Mouse (Mus musculus) erythroblast, embryonic 14.5 days (primary cell): ENCODE results near the gene Olfr1294.

Source experiments
- GATA1 ChIP-seq: IDR thresholded peaks from 2 replicates; pipeline ENCODE4 v1.6.1; 2012; ENCODE audit warnings: low read length, inconsistent platforms, mixed read lengths
- TAL1 ChIP-seq: IDR thresholded peaks from 3 replicates; pipeline ENCODE4 v1.6.1; 2012; ENCODE audit warnings: low read length, inconsistent platforms, mixed read lengths

- TF ChIP-seq TAL1 (no peak), GATA1 (no peak)
Measured at GRCm38 (mm10) chr2:111569581-111569980, 29.5 kb upstream of the Olfr1294 start, which contains the start of gene Olfr1295.
